Mouse (Mus musculus): ENCODE measurements around the gene Olfr231.

The Olfr231 gene

DNA sequence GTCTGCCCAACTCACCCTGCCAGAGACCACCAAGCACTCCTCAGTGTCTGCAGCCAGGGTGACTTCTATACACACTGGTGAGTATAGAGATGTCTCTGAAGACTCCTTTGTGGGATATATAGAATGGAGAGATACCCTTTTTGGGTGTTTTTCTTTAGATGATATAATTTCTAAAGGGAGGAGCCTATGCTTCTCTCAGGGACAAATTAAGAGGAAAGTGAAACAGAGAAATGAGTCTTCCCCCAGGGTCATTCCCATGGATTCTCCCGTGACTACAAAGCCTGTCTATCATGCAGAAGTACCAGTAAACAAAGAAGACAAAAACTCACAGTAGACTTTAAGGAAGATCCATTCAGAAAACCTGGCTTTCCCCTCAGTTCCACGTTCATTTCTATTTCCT lies at the start of gene Olfr231:
TSS of gene Olfr231 (minus strand) at position 101 of the 400 bp plus-strand sequence.
- DNase-seq = no peak

DNA sequence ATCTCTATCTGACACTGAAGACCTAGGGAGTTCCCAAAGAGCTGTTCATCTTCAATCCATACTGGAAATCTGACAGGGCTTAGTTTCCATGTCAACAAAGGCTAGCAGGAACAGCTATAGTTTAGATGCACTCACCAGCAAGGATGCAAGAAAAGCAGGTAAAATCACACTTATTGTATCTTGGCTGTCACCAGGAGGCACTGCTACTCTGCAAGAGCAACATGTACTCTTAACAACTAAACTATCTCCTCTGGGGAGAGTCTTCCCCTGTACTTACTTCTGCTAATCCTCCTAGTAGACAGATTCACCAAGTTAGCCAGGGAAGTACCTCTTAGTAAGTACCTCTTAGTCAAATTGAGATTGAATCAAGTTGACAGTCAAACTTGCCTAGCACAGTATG lies 48.1 kb upstream of the Olfr231 start:
- DNase-seq = no peak

DNA sequence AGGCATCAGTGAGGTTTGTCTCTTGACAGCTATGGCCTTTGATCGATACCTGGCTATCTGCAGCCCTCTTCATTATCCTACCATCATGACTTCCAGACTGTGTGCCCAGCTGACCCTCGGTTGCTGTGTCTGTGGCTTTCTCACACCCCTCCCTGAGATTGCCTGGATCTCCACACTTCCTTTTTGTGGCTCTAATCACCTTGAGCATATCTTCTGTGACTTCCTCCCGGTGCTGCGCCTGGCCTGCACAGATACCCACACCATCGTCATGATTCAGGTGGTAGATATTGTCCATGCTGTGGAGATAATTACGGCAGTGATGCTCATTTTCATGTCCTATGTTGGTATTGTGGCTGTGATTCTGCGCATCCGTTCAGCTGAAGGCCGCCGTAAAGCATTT lies 38.1 kb upstream of the Olfr231 start:
- DNase-seq = no peak

DNA sequence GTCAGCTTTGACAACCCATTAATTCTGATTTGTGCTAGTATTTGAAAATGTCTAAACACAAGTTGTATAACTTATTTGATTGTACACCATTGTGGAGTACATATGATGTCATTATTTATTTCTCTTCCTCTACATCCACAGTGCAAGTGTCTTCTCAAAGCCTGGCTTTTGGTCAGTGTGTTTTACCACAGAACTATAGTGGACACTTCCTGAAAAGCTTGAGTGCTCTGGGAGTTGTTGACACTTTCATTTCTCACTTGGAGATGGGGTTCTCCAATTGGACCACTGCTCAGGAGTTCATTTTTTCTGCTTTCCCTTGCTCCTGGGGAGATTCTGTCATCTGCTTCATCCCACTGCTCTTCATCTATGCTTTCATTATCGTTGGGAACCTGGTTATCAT lies 37.5 kb upstream of the Olfr231 start:
- DNase-seq = no peak

DNA sequence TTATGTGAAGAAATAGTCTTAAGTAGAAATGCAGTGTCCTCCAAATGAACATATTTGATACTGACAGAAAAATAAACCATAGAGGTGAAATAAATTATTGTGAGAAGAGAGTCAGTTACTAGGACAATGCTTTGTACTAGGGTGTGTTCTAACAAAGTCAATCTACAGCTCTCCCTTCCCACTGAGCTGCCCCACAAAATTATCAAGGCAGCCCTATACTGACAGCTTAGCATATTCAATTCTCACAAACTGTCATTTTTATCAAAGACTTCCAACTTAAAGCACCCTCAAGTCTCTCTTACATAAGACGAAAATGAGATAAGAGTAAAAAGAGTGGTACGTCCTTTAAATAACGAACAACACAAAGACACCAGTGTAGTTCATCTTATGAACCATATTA lies 36.7 kb upstream of the Olfr231 start:
- no peak for DNase-seq

DNA sequence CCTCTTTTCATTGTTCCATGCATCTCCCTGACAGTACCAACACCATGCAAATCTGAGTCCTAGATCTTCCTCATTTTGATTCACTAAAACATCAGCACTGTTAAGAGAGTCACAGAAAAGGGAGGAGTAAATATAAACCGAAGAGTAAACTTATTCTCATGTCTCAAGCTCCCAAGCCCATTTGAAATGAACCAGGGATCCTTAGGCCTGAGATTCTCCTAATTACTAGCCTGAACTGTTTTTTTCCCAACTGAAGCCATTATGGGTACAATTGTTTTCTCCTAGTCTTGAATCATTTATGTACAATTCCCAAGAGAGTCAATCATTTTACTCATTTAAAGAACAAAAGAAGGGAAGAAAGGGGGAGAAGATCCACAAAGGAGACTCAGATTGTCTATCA lies 34.4 kb upstream of the Olfr231 start, which contains the start of gene Olfr420:
TSS of gene Olfr420 (plus strand) at position 301 of the 400 bp plus-strand sequence.
- no peak for DNase-seq

DNA sequence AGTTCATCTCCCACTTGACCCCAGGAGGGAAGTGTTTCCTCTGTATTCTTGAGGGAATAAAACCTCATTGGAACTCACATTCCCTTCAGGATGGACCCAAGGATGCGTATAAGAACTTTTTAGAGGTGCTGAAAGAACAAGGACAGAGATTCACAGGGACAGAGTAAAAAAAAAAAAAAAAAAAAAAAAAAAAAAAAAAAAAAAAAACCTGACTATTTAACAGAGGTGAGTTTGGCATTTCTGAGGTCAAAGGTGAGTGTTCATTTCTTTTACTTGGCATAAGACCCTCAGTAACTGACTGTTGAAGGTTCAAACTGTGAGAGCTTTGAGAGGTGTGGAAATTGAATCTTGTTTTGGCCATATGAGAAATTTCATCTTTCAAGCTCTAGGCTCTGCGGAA lies 28.3 kb upstream of the Olfr231 start:
- DNase-seq = no peak

DNA sequence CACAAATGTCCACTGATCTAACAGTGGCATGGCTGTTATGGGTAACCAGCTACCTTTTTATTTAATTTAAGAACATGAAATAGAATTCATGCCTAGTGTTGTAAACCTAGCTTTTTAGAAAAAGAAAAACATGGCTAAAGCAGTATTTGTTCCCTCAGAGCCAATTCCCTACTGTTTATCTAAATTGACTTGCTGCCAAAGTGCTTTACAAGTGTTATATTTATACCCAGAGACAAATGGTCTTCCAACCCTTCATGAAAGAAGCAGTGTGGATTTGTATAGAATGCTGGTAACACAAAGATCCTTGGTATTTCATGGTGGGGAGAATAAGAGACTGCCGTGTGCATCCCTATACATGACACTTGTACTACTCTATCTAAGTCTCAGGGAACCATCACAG lies 25.7 kb upstream of the Olfr231 start:
- DNase-seq = no peak

DNA sequence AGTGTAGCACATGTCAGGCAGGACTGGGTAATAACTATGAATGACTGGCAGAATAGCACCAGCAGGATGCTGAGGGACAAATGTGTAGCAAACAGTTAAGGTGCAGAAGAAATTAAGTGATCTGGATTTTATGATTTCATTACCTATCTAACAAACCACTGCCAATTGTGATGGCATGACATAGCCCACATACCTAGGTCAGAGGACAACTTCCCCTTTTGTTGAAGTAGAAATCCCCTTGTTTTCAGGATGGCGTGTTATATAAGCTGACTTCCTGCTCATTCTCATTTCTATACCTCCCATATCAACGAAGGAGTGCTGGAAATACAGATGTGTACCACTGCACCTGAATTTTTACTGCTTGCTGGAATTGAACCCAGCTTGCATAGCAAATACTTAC lies 20.4 kb upstream of the Olfr231 start:
- DNase-seq = no peak

DNA sequence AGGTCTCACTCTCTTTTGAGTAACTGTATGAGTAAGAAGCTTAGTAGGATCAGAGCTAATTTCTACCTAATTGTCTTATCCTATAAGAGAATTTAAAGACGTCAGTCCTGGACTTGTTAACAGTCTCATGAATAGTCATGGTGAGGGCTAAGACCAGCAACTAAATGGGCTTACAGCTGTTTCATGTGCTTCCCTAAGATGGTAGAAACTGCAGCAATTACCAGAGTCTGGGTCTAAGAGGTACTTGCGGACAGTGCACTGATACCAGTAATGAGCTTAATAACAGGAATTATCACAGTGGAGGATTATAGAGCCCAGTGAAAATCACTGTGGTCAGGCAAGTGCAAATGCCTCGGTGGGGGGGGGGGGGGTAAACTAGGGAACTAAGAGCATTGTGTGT lies 11.0 kb upstream of the Olfr231 start:
- DNase-seq = no peak

DNA sequence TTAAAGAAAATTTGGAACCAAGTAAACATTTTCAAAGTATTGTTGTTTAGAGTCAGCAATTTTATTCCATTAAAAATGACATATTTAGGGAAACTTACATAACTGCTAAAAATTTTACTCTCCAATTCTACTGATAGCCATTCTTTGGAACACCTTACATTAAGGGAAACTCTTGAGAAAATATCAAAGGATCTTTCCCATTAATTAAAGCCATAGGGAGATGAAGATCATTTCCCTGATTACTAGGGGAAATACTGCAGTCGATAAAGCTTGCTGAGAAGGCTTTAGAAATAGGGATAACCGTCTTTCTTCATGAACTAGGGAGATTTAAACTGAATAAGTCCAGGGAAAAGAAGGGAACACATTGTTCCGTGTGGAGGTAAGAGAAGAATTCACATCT lies 10.3 kb upstream of the Olfr231 start, which contains the start of gene Olfr424:
TSS of gene Olfr424 (plus strand) at position 301 of the 400 bp plus-strand sequence.
- no peak for DNase-seq

DNA sequence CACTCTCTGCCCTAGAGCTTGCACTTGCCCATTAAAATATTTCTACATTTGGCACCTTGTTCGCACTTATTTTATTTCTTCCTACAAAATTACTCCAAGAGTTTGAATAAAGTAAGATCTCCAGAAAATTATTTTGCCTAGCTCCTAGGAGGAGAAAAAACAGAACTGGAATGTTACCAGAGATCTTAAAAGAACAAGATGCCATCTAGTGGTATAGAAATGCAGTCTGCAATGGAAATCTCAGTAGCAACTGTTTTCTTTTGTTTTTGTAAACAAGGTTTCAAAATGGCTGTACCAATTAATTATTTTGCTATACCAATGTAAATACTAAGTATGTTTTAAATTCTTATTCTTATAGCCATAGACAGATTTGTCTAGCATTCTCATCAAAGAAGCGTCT lies 17.2 kb downstream of the Olfr231 start:
- DNase-seq = no peak

DNA sequence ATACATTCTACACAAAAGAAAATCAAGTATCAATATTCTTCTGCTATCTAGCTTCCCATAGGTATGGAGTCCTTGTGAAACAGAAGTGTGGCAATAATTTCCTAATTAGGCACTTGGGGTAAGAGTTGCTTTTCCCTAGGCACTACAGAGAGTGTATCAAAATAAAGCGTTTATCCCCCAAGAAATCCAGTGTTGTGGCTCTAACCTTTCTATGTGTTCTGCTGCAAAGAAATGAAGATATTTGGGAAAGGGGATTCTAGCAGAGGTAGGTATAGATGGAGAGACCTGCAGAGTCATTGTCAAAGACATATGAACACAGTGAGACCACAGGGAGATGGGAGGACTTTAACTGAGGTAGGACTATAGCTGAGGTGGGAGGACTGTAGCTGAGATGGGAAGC lies 24.4 kb downstream of the Olfr231 start, which contains the start of gene Olfr427:
TSS of gene Olfr427 (plus strand) at position 301 of the 400 bp plus-strand sequence.
- DNase-seq = no peak

DNA sequence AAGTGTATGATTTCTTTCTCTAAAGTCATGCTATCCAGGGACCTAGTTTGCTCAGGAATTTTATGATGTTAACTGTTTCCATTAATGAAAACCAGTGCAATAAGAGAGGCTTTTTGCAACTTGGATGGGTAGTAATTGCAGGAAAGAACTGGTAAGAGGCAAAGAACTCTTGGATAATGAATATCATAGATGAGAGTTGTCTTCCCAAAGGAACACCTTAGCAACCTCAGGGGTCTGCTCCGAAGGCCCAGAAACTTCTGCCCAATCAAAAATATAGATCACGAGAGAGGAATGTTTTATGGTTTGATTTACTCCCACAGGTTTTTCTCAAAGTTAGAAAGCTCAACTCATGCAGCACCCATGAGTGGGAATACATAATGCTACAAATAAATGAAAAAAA lies 36.9 kb downstream of the Olfr231 start, which contains the start of gene Olfr429:
TSS of gene Olfr429 (plus strand) at position 301 of the 400 bp plus-strand sequence.
- DNase-seq = no peak

DNA sequence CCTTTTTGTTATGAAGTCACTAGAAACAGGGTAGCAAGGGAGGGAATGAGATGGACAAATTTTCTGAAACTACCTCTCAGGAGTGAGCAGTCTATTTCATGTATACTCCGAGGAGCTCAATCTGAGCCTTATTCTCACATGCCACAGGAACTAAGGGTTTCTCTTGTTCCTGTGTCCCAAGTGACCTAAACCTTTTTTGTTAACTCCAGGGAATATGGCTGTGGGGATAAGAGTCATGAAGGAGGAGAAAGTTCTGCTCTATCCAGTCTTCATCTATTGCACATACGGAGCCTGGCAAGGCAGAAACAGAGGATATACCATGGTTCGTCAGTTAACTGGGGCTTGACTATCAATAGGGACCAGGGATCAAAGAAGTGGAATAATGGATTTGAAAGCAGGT lies 54.7 kb downstream of the Olfr231 start, which contains the start of gene Olfr430:
TSS of gene Olfr430 (plus strand) at position 301 of the 400 bp plus-strand sequence.
- no peak for DNase-seq
